7 mouse cellular contexts compared by ENCODE assay signal in the genomic region with DNA sequence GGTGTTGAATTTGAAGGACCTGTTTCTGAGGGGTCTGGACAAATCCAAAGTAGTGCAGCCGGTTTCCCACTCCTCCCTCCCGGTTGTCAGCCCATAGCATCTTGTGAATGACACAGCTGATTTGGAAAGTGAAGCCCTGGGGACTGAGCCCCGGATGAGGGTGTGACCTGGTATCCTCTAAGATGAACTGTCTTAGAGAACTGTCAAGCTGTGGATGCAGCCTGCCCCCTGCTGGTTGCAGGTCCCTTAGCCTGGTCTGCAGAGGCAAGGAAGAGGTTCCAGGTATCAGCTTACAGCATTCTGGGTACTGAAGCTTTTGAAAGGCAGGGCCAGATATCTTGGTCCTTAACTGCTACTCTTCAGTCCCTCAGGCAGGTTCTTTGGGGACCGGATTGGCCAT. TPM values are rescaled to one million over a fixed set of nuclear protein-coding genes. Genes with fewer than 3 reads are reported as not detected.
DNase-seq lines count a peak whose midpoint lies in the region; ATAC-seq and TF ChIP-seq lines count a peak whose summit lies in the region.

No protein-coding gene starts in this region.

- H3K4me3 ChIP-seq in E14TG2a.4 (replicated peaks; ENCODE audit: low read length): no peak overlapping the region
- H3K4me3 ChIP-seq in cortical plate, adult 2 months (ENCODE audit: insufficient read depth, low read length): no peak overlapping the region
- H3K4me3 ChIP-seq in heart, embryonic 10.5 days: no peak overlapping the region

- 19% methylated on average over 4 of the region's 4 CpGs for WGBS in heart, embryonic 10.5 days

- DNase-seq in WW6 (ENCODE audit: low read depth, low spot score): peak; percentile 70
- peak; percentile 88 for DNase-seq in heart, embryonic 10.5 days (ENCODE audit: low spot score)
- DNase-seq in layer of hippocampus, postnatal 10 days (ENCODE audit: low spot score in 2 of 2): peak; percentile 71 to 78
- DNase-seq in spleen, adult 18-20 months: peak; percentile 72 to 87

- no peak for TF ChIP-seq POLR2A in cortical plate, adult 2 months (IDR thresholded peaks at IDR 0.05; ENCODE audit: extremely low read depth, insufficient read depth, low read length)

- peak; percentile 84 for ATAC-seq in megakaryocyte progenitor cell, adult 5-6 weeks (replicated peaks; ENCODE audit: poor library complexity)

- peaks cover 47% of the 10 kb centered on the region for H3K36me3 ChIP-seq in E14TG2a.4 (ENCODE audit: insufficient read depth, low read length)
- peaks cover 46% of the 10 kb centered on the region for H3K36me3 ChIP-seq in heart, embryonic 10.5 days

- H3K27ac ChIP-seq in cortical plate, adult 2 months (ENCODE audit: insufficient read depth, low read length): no peak overlapping the region
- H3K27ac ChIP-seq in heart, embryonic 10.5 days: no peak overlapping the region

- H3K4me1 ChIP-seq in E14TG2a.4 (replicated peaks; ENCODE audit: low read depth, low read length): peaks cover 34% of the 10 kb centered on the region
- H3K4me1 ChIP-seq in cortical plate, adult 2 months (ENCODE audit: control insufficient read depth, insufficient read depth, low read length): peaks cover 2% of the 10 kb centered on the region; the same call in 1 of the 2 replicates
- no peaks in the 10 kb centered on the region for H3K4me1 ChIP-seq in heart, embryonic 10.5 days

- TF ChIP-seq CTCF in E14TG2a.4 (conservative IDR thresholded peaks at IDR 0.05; ENCODE audit: low read length): peak; percentile 78
- peak; percentile 82 for TF ChIP-seq CTCF in cortical plate, adult 2 months (IDR thresholded peaks at IDR 0.05; ENCODE audit: extremely low read depth, insufficient read depth, low read length)

- H3K27me3 ChIP-seq in E14TG2a.4 (ENCODE audit: insufficient read depth, low read length): peaks cover 6% of the 10 kb centered on the region
- no peaks in the 10 kb centered on the region for H3K27me3 ChIP-seq in heart, embryonic 10.5 days (ENCODE audit: insufficient read depth, poor library complexity, severe bottlenecking)

- H3K9me3 ChIP-seq in E14TG2a.4 (ENCODE audit: low read length): no peaks in the 10 kb centered on the region
- no peaks in the 10 kb centered on the region for H3K9me3 ChIP-seq in heart, embryonic 10.5 days

RNA-seq across cellular contexts. Expression of a gene that starts 12.1 kb away (rescaled TPM):
- 11.7 and 14.3 TPM in 2 replicates for polyA plus RNA-seq in cortical plate, adult 2 months (2012; rRNA removed)
- 0.06 TPM in 1 of 2 replicates, not detected in the other for polyA plus RNA-seq in heart, embryonic 10.5 days (2016; fragmentation: Nextera tagmentation; extraction: Ambion mirVana)
- total RNA-seq in layer of hippocampus, postnatal 10 days (2021): 10 to 100 TPM; 36.2 to 36.4 TPM
- not detected in 2 replicates for total RNA-seq in megakaryocyte progenitor cell, adult 5-6 weeks (2015)
- total RNA-seq in megakaryocyte progenitor cell, adult 5-6 weeks (2017): not detected in 2 replicates

RNA-seq across cellular contexts. Expression of a gene that starts 26.0 kb away (rescaled TPM):
- 2.8 TPM in 2 replicates for polyA plus RNA-seq in cortical plate, adult 2 months (2012; rRNA removed)
- 0.11 and 0.26 TPM in 2 replicates for polyA plus RNA-seq in heart, embryonic 10.5 days (2016; fragmentation: Nextera tagmentation; extraction: Ambion mirVana)
- total RNA-seq in layer of hippocampus, postnatal 10 days (2021): 1 to 10 TPM; 1.6 to 1.7 TPM
- total RNA-seq in megakaryocyte progenitor cell, adult 5-6 weeks (2015): 0.17 TPM in 1 of 2 replicates, not detected in the other
- not detected in 2 replicates for total RNA-seq in megakaryocyte progenitor cell, adult 5-6 weeks (2017)

RNA-seq across cellular contexts. Expression of a gene that starts 26.3 kb away (rescaled TPM):
- polyA plus RNA-seq in cortical plate, adult 2 months (2012; rRNA removed): 56.1 and 59.4 TPM in 2 replicates
- 63.6 and 67.8 TPM in 2 replicates for polyA plus RNA-seq in heart, embryonic 10.5 days (2016; fragmentation: Nextera tagmentation; extraction: Ambion mirVana)
- 10 to 100 TPM; 30.4 to 34.8 TPM for total RNA-seq in layer of hippocampus, postnatal 10 days (2021)
- total RNA-seq in megakaryocyte progenitor cell, adult 5-6 weeks (2015): 98.6 and 103 TPM in 2 replicates
- total RNA-seq in megakaryocyte progenitor cell, adult 5-6 weeks (2017): 168 and 210 TPM in 2 replicates

RNA-seq across cellular contexts. Expression of a gene that starts 51.5 kb away (rescaled TPM):
- polyA plus RNA-seq in cortical plate, adult 2 months (2012; rRNA removed): 199 and 202 TPM in 2 replicates
- polyA plus RNA-seq in heart, embryonic 10.5 days (2016; fragmentation: Nextera tagmentation; extraction: Ambion mirVana): 19.3 and 23.9 TPM in 2 replicates
- 100 to 1,000 TPM; 177 to 180 TPM for total RNA-seq in layer of hippocampus, postnatal 10 days (2021)
- 37.6 and 52.4 TPM in 2 replicates for total RNA-seq in megakaryocyte progenitor cell, adult 5-6 weeks (2015)
- total RNA-seq in megakaryocyte progenitor cell, adult 5-6 weeks (2017): 15.7 and 24.5 TPM in 2 replicates

Comparison
In these comparisons a context has a peak if more than half of its experiments do, and no peak if none do; other contexts are left out.
1. RNA of a gene that starts 12.1 kb away (total RNA-seq): 36.2 to 36.4 TPM in layer of hippocampus, postnatal 10 days; not detected in megakaryocyte progenitor cell, adult 5-6 weeks; every median in the first group is over 10 times any median in the second.
2. Peak in every context shown above with its lines, with median percentiles within 50 percentile points of each other: DNase-seq.